Mouse (Mus musculus) right cerebral cortex, postnatal 36 days (tissue): ENCODE data around the gene Gm20855.
"Not testable (repeated sequence)": the region's sequence is repeated elsewhere in the genome, so short reads cannot be mapped to it uniquely, and the experiment has no call there.

ENCODE experiments used
- DNase-seq, 2 experiments: peaks; one replicate each; pipeline ENCODE4 v3.0.0; 2022; ENCODE audit warnings: low spot score in 2 of 2, mixed read lengths in 1 of 2

Gene Gm20855

DNA sequence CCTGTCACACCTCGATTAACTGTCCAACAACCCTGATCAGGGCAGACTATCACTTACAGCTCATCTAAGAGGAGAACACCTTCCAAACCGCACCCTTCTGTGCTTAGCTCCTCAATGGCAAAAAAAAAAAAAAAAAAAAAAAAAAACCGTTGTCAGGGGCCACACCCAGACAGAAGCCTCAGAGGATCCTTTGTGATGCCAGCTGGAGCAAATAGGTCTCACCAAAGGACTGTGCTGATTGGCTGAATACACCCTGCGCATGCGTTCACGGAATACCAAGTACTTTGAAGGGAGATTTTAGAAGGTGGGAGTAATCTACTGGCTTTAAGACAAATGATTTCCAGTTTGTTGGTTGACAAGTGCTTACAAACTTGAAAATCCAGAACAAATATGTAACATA is at the start of gene Gm20855:
TSS of gene Gm20855 (minus strand) at position 101 of the 400 bp plus-strand sequence.
- not testable (repeated sequence) for DNase-seq
